Mouse (Mus musculus): Measurements from ENCODE around the gene Cercam.
A peak's percentile ranks its signal among the peaks of the same experiment; 100 is the strongest.
"Not testable (repeated sequence)": the region's sequence is repeated elsewhere in the genome, so short reads cannot be mapped to it uniquely, and the experiment has no call there.

Gene Cercam

GRCm38 (mm10) chr2:29853736-29854135 lies 15.2 kb upstream of the Cercam start:
- DNase-seq (ENCODE audit: low read depth in 2 of 2, low spot score in 2 of 2): no peak

GRCm38 (mm10) chr2:29855585-29856210 lies 13.3 kb upstream of the Cercam start:
- no peak for DNase-seq (ENCODE audit: low read depth in 2 of 2, low spot score in 2 of 2)

GRCm38 (mm10) chr2:29856451-29857260 lies 12.3 kb upstream of the Cercam start:
- no peak for DNase-seq (ENCODE audit: low read depth in 2 of 2, low spot score in 2 of 2)

GRCm38 (mm10) chr2:29857341-29857740 lies 11.6 kb upstream of the Cercam start:
- DNase-seq (ENCODE audit: low read depth in 2 of 2, low spot score in 2 of 2): no peak

- no peak for DNase-seq (ENCODE audit: low read depth in 2 of 2, low spot score in 2 of 2)
Observed at GRCm38 (mm10) chr2:29857967-29858366, 11.0 kb upstream of the Cercam start.

DNA sequence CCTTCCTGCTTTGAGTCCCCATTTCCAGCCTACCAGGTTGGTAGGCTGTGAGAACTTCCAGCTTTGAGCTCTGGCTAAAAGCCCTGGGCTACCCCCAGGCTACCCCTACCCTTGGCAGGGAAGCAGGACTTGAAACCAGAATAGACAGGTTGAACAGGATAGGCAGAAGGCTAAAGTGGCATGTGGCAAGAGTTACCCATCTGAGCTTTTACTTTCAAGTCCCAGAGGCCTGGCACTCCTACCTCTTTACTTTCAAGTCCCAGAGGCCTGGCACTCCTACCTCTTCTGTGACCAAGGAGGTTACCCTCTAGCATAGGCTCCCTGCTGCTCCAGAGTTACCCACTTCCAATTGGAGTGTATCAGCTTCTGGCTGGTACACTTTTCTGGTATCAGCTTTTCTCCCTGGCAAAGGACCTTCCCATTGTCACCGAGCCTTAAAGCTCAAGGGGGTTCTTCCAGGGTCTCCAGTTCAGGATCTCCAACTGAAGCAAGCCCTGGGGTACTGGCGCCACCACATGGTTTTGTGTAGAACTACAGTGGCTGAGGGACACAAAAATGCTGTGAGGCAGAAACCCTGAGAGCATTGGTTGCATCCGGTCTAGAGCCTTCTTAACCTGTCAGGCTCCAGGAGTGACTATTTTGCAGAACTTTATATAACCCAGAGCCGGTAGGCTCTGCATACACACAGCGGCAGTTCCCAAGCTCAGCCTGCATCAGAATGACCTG lies 10.1 kb upstream of the Cercam start:
- peak; percentile 24 to 38 for DNase-seq (ENCODE audit: low read depth in 2 of 2, low spot score in 2 of 2)

DNA sequence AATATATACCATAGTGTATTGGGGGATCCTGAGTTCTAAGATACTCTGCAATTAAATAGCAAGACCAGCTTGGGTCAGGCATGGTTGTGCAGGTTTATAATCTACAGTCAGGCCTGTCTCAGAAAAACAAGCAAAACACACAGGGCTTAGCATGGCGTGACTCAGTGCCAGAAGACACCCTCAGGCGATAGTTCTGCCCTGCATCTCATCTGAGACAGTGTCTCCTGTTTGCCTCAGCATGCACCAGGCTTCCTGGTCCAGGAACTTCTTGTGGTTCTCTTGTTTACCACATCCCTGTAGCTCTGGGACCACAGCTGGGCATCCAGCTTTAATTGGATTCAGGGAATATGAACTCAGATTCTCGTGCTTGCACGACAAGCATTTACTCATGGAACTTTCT lies 3.8 kb upstream of the Cercam start:
- DNase-seq (ENCODE audit: low read depth in 2 of 2, low spot score in 2 of 2): no peak

GRCm38 (mm10) chr2:29869646-29870451 lies 885 bp downstream of the Cercam start:
- DNase-seq (ENCODE audit: low read depth in 2 of 2, low spot score in 2 of 2): peak; percentile 28 to 37

GRCm38 (mm10) chr2:29872581-29873295 lies 3.8 kb downstream of the Cercam start:
- DNase-seq (ENCODE audit: low read depth in 2 of 2, low spot score in 2 of 2): no peak

DNA sequence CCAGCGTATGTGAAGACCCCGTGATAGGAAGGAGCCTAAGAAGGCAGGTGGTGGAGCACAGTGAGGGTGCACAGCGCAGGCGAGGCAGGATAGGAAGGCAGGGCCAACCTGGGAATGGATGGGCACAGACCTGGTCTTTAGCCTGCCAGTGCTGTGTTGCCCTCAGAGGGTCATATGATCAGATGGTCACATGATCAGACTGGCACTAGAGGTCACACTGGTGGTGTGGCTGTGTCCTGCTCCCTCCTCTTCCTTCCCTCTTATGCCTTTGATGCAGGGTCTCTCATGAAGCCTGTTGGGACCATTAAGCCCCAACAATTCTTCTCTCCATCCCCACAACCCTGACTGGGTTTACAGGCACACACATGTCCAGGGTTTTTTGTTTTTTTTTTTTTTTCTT lies 4.8 kb downstream of the Cercam start:
- no peak for DNase-seq (ENCODE audit: low read depth in 2 of 2, low spot score in 2 of 2)

DNA sequence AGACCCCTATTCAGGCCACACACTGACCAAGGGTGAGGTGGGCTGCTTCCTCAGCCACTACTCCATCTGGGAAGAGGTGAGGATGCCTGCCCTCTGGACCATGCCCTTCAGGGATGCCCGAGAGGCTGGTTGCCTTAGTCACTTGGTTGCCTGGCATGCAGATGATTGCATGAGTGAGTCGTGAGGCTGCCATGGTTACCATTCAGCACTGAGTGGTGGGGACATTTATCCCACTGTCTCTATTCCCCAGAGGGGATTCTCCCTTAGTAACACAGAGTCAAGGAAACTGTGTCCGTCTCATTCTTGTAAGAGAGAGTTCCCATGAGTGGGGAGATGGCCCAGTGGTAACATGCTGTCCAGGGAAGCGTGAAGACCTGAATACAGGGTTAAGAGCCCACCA lies 9.1 kb downstream of the Cercam start:
- no peak for DNase-seq (ENCODE audit: low read depth in 2 of 2, low spot score in 2 of 2)

GRCm38 (mm10) chr2:29879191-29879590 lies 10.2 kb downstream of the Cercam start:
- DNase-seq (ENCODE audit: low read depth in 2 of 2, low spot score in 2 of 2): no peak

GRCm38 (mm10) chr2:29879964-29880830 lies 11.2 kb downstream of the Cercam start:
- no peak for DNase-seq (ENCODE audit: low read depth in 2 of 2, low spot score in 2 of 2)

GRCm38 (mm10) chr2:29886659-29887292 lies 17.8 kb downstream of the Cercam start:
- DNase-seq (ENCODE audit: low read depth in 2 of 2, low spot score in 2 of 2): not testable (repeated sequence)

GRCm38 (mm10) chr2:29889066-29889944 lies 20.3 kb downstream of the Cercam start, which contains the start of gene Odf2:
TSS of gene Odf2 (plus strand) at chr2:29889221.
- peak; percentile 100 for DNase-seq (ENCODE audit: low read depth in 2 of 2, low spot score in 2 of 2)

DNA sequence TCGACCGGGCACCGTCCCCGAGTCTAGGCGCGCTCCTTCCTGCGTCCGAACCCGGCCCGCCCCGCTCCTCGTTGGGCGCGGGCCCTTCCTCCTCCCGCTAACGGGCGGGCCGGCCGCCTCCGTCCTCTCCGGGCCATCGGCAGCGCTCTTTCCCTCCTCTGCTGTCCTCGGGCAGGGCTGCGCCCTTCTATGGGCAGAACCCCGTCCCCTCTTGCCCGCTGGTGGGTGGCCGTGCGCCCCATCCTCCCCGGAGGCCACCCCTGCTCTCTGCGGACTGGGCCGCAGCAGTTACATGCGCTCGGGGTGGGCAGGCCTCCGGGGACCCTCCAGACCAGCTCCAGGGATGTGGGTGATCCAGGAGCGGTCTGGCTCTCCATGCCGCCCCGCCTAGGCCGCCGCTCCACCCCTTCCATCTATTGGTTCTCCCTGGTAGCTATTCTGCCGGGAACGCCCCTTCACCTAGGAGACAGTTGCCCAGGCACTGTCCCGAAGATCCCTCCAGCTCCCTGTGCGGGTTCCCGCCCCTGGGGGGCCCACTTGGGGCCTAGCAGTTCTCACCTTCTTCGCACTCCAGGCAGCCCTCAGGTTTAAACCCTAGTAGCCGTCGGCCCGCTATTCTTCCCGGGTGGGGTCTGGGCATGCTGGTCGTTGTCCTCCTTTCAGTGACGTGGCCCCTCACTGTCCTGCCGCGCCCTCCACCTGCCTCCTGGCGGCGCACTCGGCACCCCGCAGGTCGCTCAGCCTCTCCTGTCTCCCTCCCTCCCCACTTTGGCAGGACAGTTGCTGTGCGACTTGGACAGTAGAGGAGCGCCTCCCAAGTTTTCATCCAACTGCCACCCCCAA lies 21.2 kb downstream of the Cercam start:
- DNase-seq (ENCODE audit: low read depth in 2 of 2, low spot score in 2 of 2): peak; percentile 32 to 41

GRCm38 (mm10) chr2:29891773-29892172 lies 22.8 kb downstream of the Cercam start:
- DNase-seq (ENCODE audit: low read depth in 2 of 2, low spot score in 2 of 2): no peak

Data from CD8-positive naive resting alpha-beta T cell, adult 2 months (primary cell).